Mouse (Mus musculus) retina, embryonic 14.5 days (tissue): ENCODE measurements around the gene Chrm4.
A peak's percentile ranks its signal among the peaks of the same experiment; 100 is the strongest.

Experiments used
- DNase-seq: peaks from one replicate; pipeline ENCODE4 v3.0.0-alpha.2; 2015; ENCODE audit warnings: low spot score

Gene Chrm4

GRCm38 (mm10) chr2:91922586-91923414 lies 4.2 kb upstream of the Chrm4 start:
- no peak for DNase-seq

- DNase-seq = peak; percentile 85
These were observed 3.4 kb upstream of the Chrm4 start for GRCm38 (mm10) chr2:91923415-91924337.

GRCm38 (mm10) chr2:91924726-91925125 lies 2.3 kb upstream of the Chrm4 start:
- DNase-seq = no peak

- no peak for DNase-seq
These were observed 1.6 kb upstream of the Chrm4 start for GRCm38 (mm10) chr2:91925442-91925841.

- DNase-seq = peak; percentile 92
These were observed 931 bp downstream of the Chrm4 start for GRCm38 (mm10) chr2:91927826-91928533.

GRCm38 (mm10) chr2:91928534-91929350 lies 1.7 kb downstream of the Chrm4 start:
- no peak for DNase-seq

- DNase-seq = no peak
These were observed 2.4 kb downstream of the Chrm4 start for GRCm38 (mm10) chr2:91929455-91929854.

- DNase-seq = peak; percentile 96
These were observed 2.9 kb downstream of the Chrm4 start for GRCm38 (mm10) chr2:91929936-91930335.

- peak; percentile 39 for DNase-seq
These were observed 3.8 kb downstream of the Chrm4 start for GRCm38 (mm10) chr2:91930761-91931291.

GRCm38 (mm10) chr2:91931328-91932159 lies 4.5 kb downstream of the Chrm4 start:
- peak; percentile 81 for DNase-seq

GRCm38 (mm10) chr2:91932160-91932711 lies 5.2 kb downstream of the Chrm4 start, which contains the start of gene Mdk:
TSS of gene Mdk (minus strand) at chr2:91932297.
- peak; percentile 61 for DNase-seq

GRCm38 (mm10) chr2:91932737-91933350 lies 5.8 kb downstream of the Chrm4 start:
- DNase-seq = no peak

- no peak for DNase-seq
These were observed 6.4 kb downstream of the Chrm4 start for GRCm38 (mm10) chr2:91933471-91933870.

GRCm38 (mm10) chr2:91934016-91934415 lies 7.0 kb downstream of the Chrm4 start:
- DNase-seq = no peak

GRCm38 (mm10) chr2:91934826-91935525 lies 7.9 kb downstream of the Chrm4 start:
- no peak for DNase-seq

- no peak for DNase-seq
These were observed 9.1 kb downstream of the Chrm4 start for GRCm38 (mm10) chr2:91936154-91936553.

- no peak for DNase-seq
These were observed 12.4 kb downstream of the Chrm4 start for GRCm38 (mm10) chr2:91939303-91939935.

- DNase-seq = peak; percentile 44
These were observed 15.3 kb downstream of the Chrm4 start for GRCm38 (mm10) chr2:91942356-91942755.
